Mouse (Mus musculus) liver, adult 2 months (tissue): ENCODE measurements around the gene Trabd2b.

Experiments
- CTCF ChIP-seq: fragments of 200-500 bp; IDR thresholded peaks from 2 replicates; pipeline ENCODE4 v1.5.1; 2011; ENCODE audit warnings: low read depth, low read length, control low read depth
- POLR2A ChIP-seq: fragments of 200-500 bp; IDR thresholded peaks from 2 replicates; pipeline ENCODE4 v1.6.1; 2011; ENCODE audit warnings: low read length, control low read depth; ENCODE audit not compliant: insufficient read depth; ENCODE audit errors: extremely low read depth

GRCm38 (mm10) chr4:114457111-114457510 is 50.6 kb downstream of the Trabd2b start:
- no peak for TF ChIP-seq CTCF
- no peak for TF ChIP-seq POLR2A
